ENCODE assay signal across 11 mouse cellular contexts in the genomic region with DNA sequence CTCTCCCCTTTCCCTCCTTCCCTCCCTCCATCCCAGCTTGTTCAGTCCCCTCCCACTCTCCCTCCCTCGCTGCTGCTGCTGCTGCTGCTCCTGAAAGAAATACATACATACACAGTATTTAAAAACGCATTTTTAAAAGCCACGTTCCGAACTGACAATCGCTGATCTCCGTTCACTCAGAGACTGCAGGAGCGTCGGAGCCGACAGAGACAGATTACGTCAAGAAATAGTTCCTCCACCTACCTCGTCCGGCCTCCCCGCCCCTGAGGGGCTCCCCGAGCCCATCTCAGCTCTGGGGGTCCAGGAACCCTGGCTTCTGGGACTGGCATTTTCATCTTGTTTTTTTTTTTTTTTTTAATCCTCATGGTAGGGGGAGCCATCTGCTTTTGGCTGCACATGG. TPM values are rescaled to one million over a fixed set of nuclear protein-coding genes. Genes with fewer than 3 reads are reported as not detected.
DNase-seq lines count a peak whose midpoint lies in the region; ATAC-seq and TF ChIP-seq lines count a peak whose summit lies in the region.
"Had no signal": no experiment of that assay in that cellular context is flagged by ENCODE, and none has a peak within 500 bp of the region (broad histone marks: within the 10 kb centered on the region; RNA-seq: fewer than 3 reads in every experiment).

No protein-coding gene starts in this region.

- H3K4me1 ChIP-seq in heart, postnatal 0 days (ENCODE audit: control insufficient read depth, insufficient read depth), result peaks cover 12% of the 10 kb centered on the region
- H3K4me1 ChIP-seq in G1E (ENCODE audit: insufficient read depth, low read depth, low read length), result peaks cover 82% of the 10 kb centered on the region
- peaks cover 10% of the 10 kb centered on the region for H3K4me1 ChIP-seq in hindbrain, embryonic 10.5 days (replicated peaks)
- 0 out of 2 replicates have a peak, but pooled peaks cover 3% of the 10 kb centered on the region for H3K4me1 ChIP-seq in midbrain, embryonic 14.5 days (ENCODE audit: control insufficient read depth, insufficient read depth, low read length)

- H3K4me2 ChIP-seq in heart, postnatal 0 days (ENCODE audit: low read depth, low read length), result no peak overlapping the region
- peak overlapping the region; percentile 40; the same call in 1 of the 2 replicates for H3K4me2 ChIP-seq in midbrain, embryonic 14.5 days (ENCODE audit: low read length)

- H3K27ac ChIP-seq in heart, postnatal 0 days (ENCODE audit: low read depth), result no peak overlapping the region
- H3K27ac ChIP-seq in hindbrain, embryonic 10.5 days, result no peak overlapping the region
- H3K27ac ChIP-seq in midbrain, embryonic 14.5 days (replicated peaks; ENCODE audit: low read depth, low read length), result no peak overlapping the region

- H3K27me3 ChIP-seq in heart, postnatal 0 days (ENCODE audit: control insufficient read depth, insufficient read depth, low read length), result peaks cover 99% of the 10 kb centered on the region
- H3K27me3 ChIP-seq in G1E (ENCODE audit: insufficient read depth, low read length), result peaks cover 42% of the 10 kb centered on the region
- peaks cover 100% of the 10 kb centered on the region for H3K27me3 ChIP-seq in hindbrain, embryonic 10.5 days (ENCODE audit: insufficient read depth, poor library complexity, severe bottlenecking)
- H3K27me3 ChIP-seq in midbrain, embryonic 14.5 days (ENCODE audit: control insufficient read depth, insufficient read depth, low read length), result peaks cover 98% of the 10 kb centered on the region
- H3K27me3 ChIP-seq: Patski had no signal

- no peaks in the 10 kb centered on the region for H3K36me3 ChIP-seq in heart, postnatal 0 days (replicated peaks; ENCODE audit: control insufficient read depth, insufficient read depth, low read length)
- H3K36me3 ChIP-seq in G1E (replicated peaks), result peaks cover 6% of the 10 kb centered on the region
- H3K36me3 ChIP-seq in hindbrain, embryonic 10.5 days, result no peaks in the 10 kb centered on the region
- H3K36me3 ChIP-seq in midbrain, embryonic 14.5 days (ENCODE audit: control insufficient read depth, insufficient read depth, low read length), result no peaks in the 10 kb centered on the region

- DNase-seq in heart, postnatal 0 days (ENCODE audit: low spot score), result no peak
- DNase-seq in heart, adult 9 months (ENCODE audit: low spot score in 2 of 2), result no peak
- no peak for DNase-seq in G1E (ENCODE audit: low spot score)
- DNase-seq in hindbrain, embryonic 10.5 days (ENCODE audit: low spot score), result no peak
- no peak for DNase-seq in midbrain, embryonic 14.5 days
- DNase-seq in urinary bladder, adult 18-20 months (ENCODE audit: low spot score in 2 of 2), result no peak
- DNase-seq in layer of hippocampus, postnatal 36 days, result no peak
- DNase-seq in left cerebral cortex, postnatal 14 days (ENCODE audit: low spot score in 2 of 2), result no peak
- DNase-seq: thymus, postnatal 36 days had no signal

- H3K9ac ChIP-seq in heart, postnatal 0 days (replicated peaks; ENCODE audit: low read depth, low read length), result no peak overlapping the region
- no peak overlapping the region for H3K9ac ChIP-seq in midbrain, embryonic 14.5 days (replicated peaks; ENCODE audit: low read length)

- no peak for TF ChIP-seq EP300 in heart, postnatal 0 days (IDR thresholded peaks at IDR 0.05; ENCODE audit: low read depth)

- intact Hi-C loops in left cerebral cortex, postnatal 14 days (cut with DNase I), result loop anchor here (10.0 kb wide), 1 partner anchor 334 kb away; a partner anchor contains a TSS

- ATAC-seq in heart, postnatal 0 days (ENCODE audit: insufficient read depth, low read depth), result no peak
- no peak for ATAC-seq in G1E (ENCODE audit: extremely low read depth, insufficient number of reproducible peaks, low FRiP score, poor library complexity, severe bottlenecking)
- no peak for ATAC-seq in midbrain, embryonic 14.5 days (ENCODE audit: low FRiP score, low TSS enrichment)

- H3K4me3 ChIP-seq in heart, postnatal 0 days (ENCODE audit: low read depth, low read length), result peak overlapping the region; percentile 29; the same call in 1 of the 2 replicates
- peak overlapping the region; percentile 80 for H3K4me3 ChIP-seq in G1E (ENCODE audit: low read depth, low read length)
- H3K4me3 ChIP-seq in hindbrain, embryonic 10.5 days, result peak overlapping the region; percentile 42; the same call in 1 of the 2 replicates
- 0 out of 2 replicates have a peak overlapping the region, but pooled peaks have one; percentile 14 for H3K4me3 ChIP-seq in midbrain, embryonic 14.5 days (replicated peaks; ENCODE audit: low read depth, low read length)

- no peak for TF ChIP-seq CTCF in heart, postnatal 0 days (IDR thresholded peaks at IDR 0.05; ENCODE audit: low read depth)
- TF ChIP-seq CTCF in G1E (IDR thresholded peaks at IDR 0.05; ENCODE audit: low read depth, low read length), result no peak

- under 1% methylated on average over 14 of the region's 14 CpGs for WGBS in heart, postnatal 0 days
- WGBS in hindbrain, embryonic 10.5 days, result 2% methylated on average over 14 of the region's 14 CpGs
- under 1% methylated on average over 14 of the region's 14 CpGs for WGBS in midbrain, embryonic 14.5 days

- H3K9me3 ChIP-seq in heart, postnatal 0 days (replicated peaks; ENCODE audit: control insufficient read depth, low read length), result no peaks in the 10 kb centered on the region
- H3K9me3 ChIP-seq in G1E (replicated peaks), result no peaks in the 10 kb centered on the region
- H3K9me3 ChIP-seq in hindbrain, embryonic 10.5 days, result no peaks in the 10 kb centered on the region
- no peaks in the 10 kb centered on the region for H3K9me3 ChIP-seq in midbrain, embryonic 14.5 days (ENCODE audit: control insufficient read depth, low read length)

RNA-seq across cellular contexts. Expression of a gene that starts 4.7 kb away (rescaled TPM):
- total RNA-seq in heart, postnatal 0 days (2014; rRNA removed; ENCODE audit: low replicate concordance), result not detected in 2 replicates
- polyA plus RNA-seq in heart, postnatal 0 days (2015; fragmentation: Nextera tagmentation; extraction: Ambion mirVana), result not detected in 2 replicates
- total RNA-seq in G1E (2014; fragmentation: Nextera tagmentation), result 5.0 and 7.9 TPM in 2 replicates
- 3.3 and 3.9 TPM in 2 replicates for total RNA-seq in G1E (2017)
- 9.8 and 12.0 TPM in 2 replicates for polyA plus RNA-seq in G1E (2012)
- polyA plus RNA-seq in hindbrain, embryonic 10.5 days (2016; fragmentation: Nextera tagmentation; extraction: Ambion mirVana), result not detected in 2 replicates
- polyA plus RNA-seq in midbrain, embryonic 14.5 days (2014; fragmentation: Nextera tagmentation; extraction: Ambion mirVana), result not detected in 2 replicates
- total RNA-seq in layer of hippocampus, postnatal 36 days (2021), result not detected
- not detected for total RNA-seq in left cerebral cortex, postnatal 14 days (2021)
- total RNA-seq: liver, adult 2 months had no signal
- polyA plus RNA-seq: liver, adult 2 months had no signal

RNA-seq across cellular contexts. Expression of a gene that starts 9.5 kb away (rescaled TPM):
- not detected in 2 replicates for total RNA-seq in heart, postnatal 0 days (2014; rRNA removed; ENCODE audit: low replicate concordance)
- polyA plus RNA-seq in heart, postnatal 0 days (2015; fragmentation: Nextera tagmentation; extraction: Ambion mirVana), result not detected in 2 replicates
- total RNA-seq in G1E (2014; fragmentation: Nextera tagmentation), result 21.1 and 26.6 TPM in 2 replicates
- 2.0 and 2.7 TPM in 2 replicates for total RNA-seq in G1E (2017)
- polyA plus RNA-seq in G1E (2012), result 10.1 and 12.2 TPM in 2 replicates
- not detected in 2 replicates for polyA plus RNA-seq in hindbrain, embryonic 10.5 days (2016; fragmentation: Nextera tagmentation; extraction: Ambion mirVana)
- not detected in 2 replicates for polyA plus RNA-seq in midbrain, embryonic 14.5 days (2014; fragmentation: Nextera tagmentation; extraction: Ambion mirVana)
- total RNA-seq in layer of hippocampus, postnatal 36 days (2021), result not detected
- total RNA-seq in left cerebral cortex, postnatal 14 days (2021), result not detected
- total RNA-seq: liver, adult 2 months had no signal
- polyA plus RNA-seq: liver, adult 2 months had no signal

RNA-seq across cellular contexts. Expression of a gene that starts 13.7 kb away (rescaled TPM):
- total RNA-seq in heart, postnatal 0 days (2014; rRNA removed; ENCODE audit: low replicate concordance), result 0.15 TPM in 1 of 2 replicates, not detected in the other
- polyA plus RNA-seq in heart, postnatal 0 days (2015; fragmentation: Nextera tagmentation; extraction: Ambion mirVana), result not detected in 2 replicates
- total RNA-seq in G1E (2014; fragmentation: Nextera tagmentation) (9.9 and 19.8 TPM in 2 replicates), G1E (2017) (7.6 and 9.1 TPM in 2 replicates)
- polyA plus RNA-seq in G1E (2012), result 11.4 and 12.4 TPM in 2 replicates
- polyA plus RNA-seq in hindbrain, embryonic 10.5 days (2016; fragmentation: Nextera tagmentation; extraction: Ambion mirVana), result 0.37 and 10.8 TPM in 2 replicates
- polyA plus RNA-seq in midbrain, embryonic 14.5 days (2014; fragmentation: Nextera tagmentation; extraction: Ambion mirVana), result 0.12 TPM in 1 of 2 replicates, not detected in the other
- not detected for total RNA-seq in layer of hippocampus, postnatal 36 days (2021)
- total RNA-seq in left cerebral cortex, postnatal 14 days (2021), result not detected
- polyA plus RNA-seq: liver, adult 2 months had no signal

RNA-seq across cellular contexts. Expression of a gene that starts 14.3 kb away (rescaled TPM):
- not detected in 2 replicates for total RNA-seq in heart, postnatal 0 days (2014; rRNA removed; ENCODE audit: low replicate concordance)
- polyA plus RNA-seq in heart, postnatal 0 days (2015; fragmentation: Nextera tagmentation; extraction: Ambion mirVana), result not detected in 2 replicates
- total RNA-seq in G1E (2014; fragmentation: Nextera tagmentation) (0.60 TPM in 1 of 2 replicates, not detected in the other), G1E (2017) (0.12 and 0.16 TPM in 2 replicates)
- 0.08 and 0.16 TPM in 2 replicates for polyA plus RNA-seq in G1E (2012)
- polyA plus RNA-seq in hindbrain, embryonic 10.5 days (2016; fragmentation: Nextera tagmentation; extraction: Ambion mirVana), result not detected in 2 replicates
- not detected in 2 replicates for polyA plus RNA-seq in midbrain, embryonic 14.5 days (2014; fragmentation: Nextera tagmentation; extraction: Ambion mirVana)
- not detected for total RNA-seq in layer of hippocampus, postnatal 36 days (2021)
- total RNA-seq in left cerebral cortex, postnatal 14 days (2021), result not detected
- total RNA-seq: liver, adult 2 months had no signal
- polyA plus RNA-seq: liver, adult 2 months had no signal

RNA-seq across cellular contexts. Expression of a gene that starts 17.1 kb away (rescaled TPM):
- total RNA-seq in heart, postnatal 0 days (2014; rRNA removed; ENCODE audit: low replicate concordance), result not detected in 2 replicates
- polyA plus RNA-seq in heart, postnatal 0 days (2015; fragmentation: Nextera tagmentation; extraction: Ambion mirVana), result 0.12 TPM in 1 of 2 replicates, not detected in the other
- total RNA-seq in G1E (2014; fragmentation: Nextera tagmentation), result 16.3 and 37.1 TPM in 2 replicates
- 8.6 and 12.0 TPM in 2 replicates for total RNA-seq in G1E (2017)
- polyA plus RNA-seq in G1E (2012), result 27.1 and 28.6 TPM in 2 replicates
- polyA plus RNA-seq in hindbrain, embryonic 10.5 days (2016; fragmentation: Nextera tagmentation; extraction: Ambion mirVana), result not detected in 2 replicates
- not detected in 2 replicates for polyA plus RNA-seq in midbrain, embryonic 14.5 days (2014; fragmentation: Nextera tagmentation; extraction: Ambion mirVana)
- total RNA-seq in layer of hippocampus, postnatal 36 days (2021), result not detected
- total RNA-seq in left cerebral cortex, postnatal 14 days (2021), result not detected
- total RNA-seq: liver, adult 2 months had no signal
- polyA plus RNA-seq: liver, adult 2 months had no signal

Comparison
In these comparisons a context has a peak if more than half of its experiments do, and no peak if none do; other contexts are left out.
1. H3K4me3 ChIP-seq: peak in every context shown above with its lines; median percentile 80 in G1E; 42 in hindbrain, embryonic 10.5 days; 29 in heart, postnatal 0 days; 14 in midbrain, embryonic 14.5 days.